Mouse (Mus musculus) hindbrain, embryonic 11.5 days (tissue): ENCODE data around the gene Lix1l. TPM values are rescaled to one million over a fixed set of nuclear protein-coding genes. Genes with fewer than 3 reads are reported as not detected.

Experiments used
- ATAC-seq: fragments of 200-750 bp; cut with Nextera tagmentation; 2 replicates; pipeline ENCODE4 v1.8.0; 2017; ENCODE audit warnings: mild to moderate bottlenecking, moderate TSS enrichment, moderate library complexity; ENCODE audit not compliant: low FRiP score
- DNase-seq: peaks from one replicate; pipeline ENCODE4 v3.0.0-alpha.2; 2015; ENCODE audit warnings: low spot score
- H3K27ac ChIP-seq: fragments of 300-500 bp; sonication (generic); 2 replicates; pipeline ENCODE4 v1.5.1; 2014; ENCODE audit warnings: mild to moderate bottlenecking, low read depth, low read length
- H3K27me3 ChIP-seq: fragments of 300-500 bp; sonication (generic); 2 replicates; pipeline ENCODE4 v1.6.1; 2014; ENCODE audit warnings: mild to moderate bottlenecking, low read length, moderate library complexity, mixed read lengths; ENCODE audit not compliant: control insufficient read depth, insufficient read depth
- H3K36me3 ChIP-seq: fragments of 300-500 bp; sonication (generic); 2 replicates; pipeline ENCODE4 v1.6.1; 2014; ENCODE audit warnings: mild to moderate bottlenecking, low read length, moderate library complexity, mixed read lengths; ENCODE audit not compliant: control insufficient read depth, insufficient read depth
- H3K4me1 ChIP-seq: fragments of 300-500 bp; sonication (generic); replicated peaks from 2 replicates; pipeline ENCODE4 v1.6.1; 2014; ENCODE audit warnings: low read length, mixed read lengths; ENCODE audit not compliant: control insufficient read depth, insufficient read depth
- H3K4me2 ChIP-seq: fragments of 300-500 bp; sonication (generic); replicated peaks from 2 replicates; pipeline ENCODE4 v1.6.1; 2014; ENCODE audit warnings: mild to moderate bottlenecking, low read depth, low read length
- H3K4me3 ChIP-seq: fragments of 300-500 bp; sonication (generic); 2 replicates; pipeline ENCODE4 v1.5.1; 2014; ENCODE audit warnings: low read depth, low read length
- H3K9ac ChIP-seq: fragments of 300-500 bp; sonication (generic); 2 replicates; pipeline ENCODE4 v1.6.1; 2014; ENCODE audit warnings: low read depth, low read length
- H3K9me3 ChIP-seq: fragments of 300-500 bp; sonication (generic); 2 replicates; pipeline ENCODE4 v1.6.1; 2016; ENCODE audit warnings: low read length; ENCODE audit not compliant: control insufficient read depth
- WGBS: fragments of 180-500 bp; shearing (Covaris S2); extraction: QIAGEN DNeasy Blood & Tissue Kit; methylation state at CpG from one replicate; pipeline ENCODE4 v1.1.7; 2014; 5-methylcytosine and 5-hydroxymethylcytosine counted together
- polyA plus RNA-seq: library from polyadenylated mRNA; unstranded; fragments of >200 nt; fragmentation: Nextera tagmentation; extraction: Ambion mirVana; gene quantifications from 2 replicates; pipeline ENCODE4 v1.2.1, GENCODE M21; 2014

Gene Lix1l
- 7.1 and 7.8 TPM in 2 replicates for polyA plus RNA-seq

- Histone ChIP-seq H3K9me3 (no peaks in the 10 kb centered on the region), H3K4me2 (peak within 1 kb of the TSS; percentile 61), H3K27me3 (peaks cover 14% of the 10 kb centered on the region; the same call in 1 of the 2 replicates), H3K36me3 (no peaks in the 10 kb centered on the region), H3K27ac (peak within 1 kb of the TSS; percentile 97), H3K4me1 (peaks cover 19% of the 10 kb centered on the region), H3K9ac (peak within 1 kb of the TSS; percentile 78), H3K4me3 (peak within 1 kb of the TSS; percentile 87)
- DNase-seq (peak; percentile 94), ATAC-seq (peak; percentile 93)
- WGBS: 2% methylated on average over 25 of the region's 27 CpGs
These were observed at the start of gene Lix1l for GRCm38 (mm10) chr3:96600639-96601250. Lix1l (plus strand) TSS chr3:96601149.

GRCm38 (mm10) chr3:96551203-96551602 is 49.7 kb upstream of the Lix1l start:
- DNase-seq: peak; percentile 46
- WGBS: 25% methylated on average over 8 of the region's 8 CpGs
- H3K9me3 ChIP-seq: no peaks in the 10 kb centered on the region
- no peaks in the 10 kb centered on the region for H3K36me3 ChIP-seq
- no peak overlapping the region for H3K4me3 ChIP-seq
- H3K4me1 ChIP-seq: no peaks in the 10 kb centered on the region
- peaks cover 2% of the 10 kb centered on the region; the same call in 1 of the 2 replicates for H3K27me3 ChIP-seq
- ATAC-seq: no peak
- H3K4me2 ChIP-seq: no peak overlapping the region
- no peak overlapping the region for H3K27ac ChIP-seq
- H3K9ac ChIP-seq: no peak overlapping the region

DNA sequence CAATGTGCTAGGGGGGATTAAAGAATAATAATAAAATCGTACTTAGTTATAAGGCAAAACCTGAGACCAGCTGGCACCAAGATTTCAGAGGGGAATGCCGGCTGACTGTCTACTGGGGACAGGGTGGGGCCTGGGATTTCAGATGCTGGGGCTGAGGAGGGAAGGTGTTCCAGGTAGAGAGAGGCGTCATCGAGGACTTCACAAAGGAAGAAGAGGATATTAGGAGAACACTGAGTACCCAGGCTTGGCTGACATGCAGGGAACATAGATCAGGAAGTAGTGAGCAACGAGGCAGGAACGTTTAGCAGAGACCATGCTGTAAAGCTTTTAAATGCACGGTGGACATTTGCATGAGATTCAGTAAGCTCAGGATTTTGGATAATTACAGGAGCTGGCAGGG is 49.1 kb upstream of the Lix1l start:
- H3K4me2 ChIP-seq: no peak overlapping the region
- no peaks in the 10 kb centered on the region for H3K9me3 ChIP-seq
- H3K4me1 ChIP-seq: no peaks in the 10 kb centered on the region
- H3K27ac ChIP-seq: no peak overlapping the region
- ATAC-seq (no peak), DNase-seq (no peak)
- WGBS: 76% methylated on average over 7 of the region's 7 CpGs
- H3K27me3 ChIP-seq: peaks cover 2% of the 10 kb centered on the region; the same call in 1 of the 2 replicates
- H3K36me3 ChIP-seq: no peaks in the 10 kb centered on the region
- no peak overlapping the region for H3K4me3 ChIP-seq
- H3K9ac ChIP-seq: no peak overlapping the region

DNA sequence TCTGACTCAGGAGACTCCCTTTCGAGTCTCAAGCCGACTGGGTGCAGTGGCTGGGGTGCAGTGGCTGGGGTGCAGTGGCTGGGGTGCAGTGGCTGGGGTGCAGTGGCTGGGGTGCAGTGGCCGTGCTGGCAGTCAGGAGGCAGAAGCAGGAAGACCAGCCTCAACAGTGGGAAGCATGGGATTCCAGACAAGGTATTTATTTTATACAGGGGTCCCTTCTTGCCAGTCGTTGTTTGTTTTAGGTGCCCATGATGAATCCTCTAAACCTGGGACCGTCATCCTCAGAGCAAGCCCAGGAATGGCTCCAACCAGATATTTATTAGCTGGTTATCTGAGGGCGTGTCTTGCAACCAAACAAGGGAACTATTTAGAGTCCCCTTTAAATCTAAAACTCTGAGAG is 47.3 kb upstream of the Lix1l start:
- no peak for DNase-seq
- 79% methylated on average over 6 of the region's 6 CpGs for WGBS

GRCm38 (mm10) chr3:96554251-96554650 is 46.7 kb upstream of the Lix1l start:
- Histone ChIP-seq H3K27ac (no peak overlapping the region), H3K4me2 (no peak overlapping the region), H3K9ac (no peak overlapping the region), H3K9me3 (no peaks in the 10 kb centered on the region), H3K4me1 (no peaks in the 10 kb centered on the region), H3K4me3 (no peak overlapping the region), H3K36me3 (no peaks in the 10 kb centered on the region), H3K27me3 (no peaks in the 10 kb centered on the region)
- ATAC-seq (no peak), DNase-seq (no peak)
- 80% methylated on average over 6 of the region's 6 CpGs for WGBS

More for the DNA sequence above, 47.3 kb upstream of the Lix1l start:
- Histone ChIP-seq H3K36me3 (no peaks in the 10 kb centered on the region), H3K9me3 (no peaks in the 10 kb centered on the region), H3K27ac (no peak overlapping the region), H3K4me2 (no peak overlapping the region), H3K27me3 (no peaks in the 10 kb centered on the region), H3K4me3 (no peak overlapping the region), H3K4me1 (no peaks in the 10 kb centered on the region), H3K9ac (no peak overlapping the region)
- no peak for ATAC-seq

DNA sequence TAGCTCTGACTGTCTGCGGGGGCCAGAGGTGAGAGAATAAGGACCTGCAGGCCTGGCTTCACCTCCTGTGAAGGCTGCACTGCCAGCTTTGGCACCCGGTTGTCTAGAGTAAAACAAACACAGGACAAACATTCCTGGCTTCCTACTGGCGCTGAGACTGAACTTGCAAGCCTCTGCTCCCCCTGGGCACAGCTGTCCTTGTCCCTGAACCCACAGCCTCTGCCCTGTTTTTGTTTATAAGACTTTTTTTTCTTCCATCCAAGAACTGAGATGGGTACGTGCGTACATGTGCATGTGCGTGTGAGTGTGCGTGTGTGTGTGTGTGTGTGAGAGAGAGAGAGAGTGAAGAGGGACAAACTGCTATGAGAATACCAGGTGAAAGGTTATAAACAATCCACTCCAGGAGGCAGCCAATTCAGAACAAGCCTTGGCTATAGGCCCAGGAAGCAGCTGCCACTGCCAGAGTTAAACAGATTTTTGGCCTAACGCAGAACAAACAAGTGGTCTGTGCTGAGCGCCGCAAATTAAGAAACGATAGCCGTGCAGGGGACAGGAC is 45.8 kb upstream of the Lix1l start:
- 60% methylated on average over 12 of the region's 12 CpGs for WGBS
- no peaks in the 10 kb centered on the region for H3K27me3 ChIP-seq
- H3K4me3 ChIP-seq: no peak overlapping the region
- H3K4me1 ChIP-seq: no peaks in the 10 kb centered on the region; the same call in 1 of the 2 replicates
- no peaks in the 10 kb centered on the region for H3K36me3 ChIP-seq
- no peaks in the 10 kb centered on the region for H3K9me3 ChIP-seq
- no peak overlapping the region for H3K4me2 ChIP-seq
- DNase-seq (no peak), ATAC-seq (no peak)
- H3K9ac ChIP-seq: no peak overlapping the region
- no peak overlapping the region for H3K27ac ChIP-seq

- 87% methylated on average over 15 of the region's 15 CpGs for whole genome bisulfite sequencing
- DNase-seq (no peak), ATAC-seq (no peak)
- no peaks in the 10 kb centered on the region for H3K36me3 ChIP-seq
- no peak overlapping the region for H3K4me3 ChIP-seq
- H3K9me3 ChIP-seq: no peaks in the 10 kb centered on the region
- H3K27ac ChIP-seq: no peak overlapping the region
- no peaks in the 10 kb centered on the region; the same call in 1 of the 2 replicates for H3K4me1 ChIP-seq
- no peak overlapping the region for H3K9ac ChIP-seq
- no peak overlapping the region for H3K4me2 ChIP-seq
- H3K27me3 ChIP-seq: no peaks in the 10 kb centered on the region
These were observed 44.8 kb upstream of the Lix1l start for GRCm38 (mm10) chr3:96555999-96556614.

DNA sequence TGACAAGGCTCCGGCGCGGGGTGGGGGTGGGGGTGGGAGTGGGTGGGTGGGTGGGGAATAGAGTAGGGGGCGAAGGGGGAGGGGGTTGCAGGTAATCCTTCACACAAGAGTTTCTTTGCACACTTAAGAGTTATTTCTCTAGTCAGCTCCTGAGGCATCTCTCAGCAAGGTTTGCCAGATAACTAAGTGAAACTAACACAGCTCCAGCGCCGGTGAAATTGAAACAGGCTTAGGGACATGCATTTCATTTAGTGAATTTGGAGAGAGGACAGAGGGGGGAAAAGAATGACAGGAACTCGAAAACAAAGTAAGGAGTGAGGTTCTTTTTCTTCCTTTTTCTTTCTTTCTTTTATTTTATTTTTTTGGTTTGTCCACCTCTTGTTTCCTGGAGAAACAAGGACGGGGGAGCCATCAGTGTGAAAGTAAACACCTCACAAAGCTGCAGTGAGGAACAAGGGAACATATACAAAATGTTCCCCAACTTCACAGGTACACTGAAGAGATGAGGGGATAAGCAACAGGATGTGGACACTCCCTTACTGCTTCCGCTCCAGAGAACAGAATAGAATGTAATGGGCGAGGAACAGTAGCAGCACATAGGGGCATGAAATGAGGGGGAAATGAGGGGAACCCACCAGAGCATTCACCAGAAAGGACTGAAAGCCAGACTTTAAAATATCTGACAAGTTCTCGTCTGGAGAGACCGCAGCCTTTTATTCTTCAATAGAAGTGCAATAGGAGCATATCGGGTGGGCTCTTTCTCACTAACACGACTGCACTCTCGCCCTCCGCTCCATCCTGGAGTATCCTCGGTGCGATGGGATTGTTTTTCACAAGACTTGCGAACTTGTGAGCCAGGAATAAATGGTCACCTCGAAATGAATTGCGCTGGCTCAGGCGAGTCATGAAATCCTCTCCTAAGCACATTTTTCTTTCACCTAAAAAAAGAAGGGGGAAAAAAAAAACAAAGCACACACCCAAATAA is 44.0 kb upstream of the Lix1l start:
- peak overlapping the region; percentile 75 for H3K4me3 ChIP-seq
- no peaks in the 10 kb centered on the region for H3K27me3 ChIP-seq
- no peaks in the 10 kb centered on the region for H3K9me3 ChIP-seq
- no peaks in the 10 kb centered on the region for H3K36me3 ChIP-seq
- DNase-seq: peak; percentile 53
- ATAC-seq: no peak
- peak overlapping the region; percentile 57 for H3K9ac ChIP-seq
- H3K27ac ChIP-seq: peak overlapping the region; percentile 2; the same call in 1 of the 2 replicates
- H3K4me2 ChIP-seq: peak overlapping the region; percentile 65
- H3K4me1 ChIP-seq: no peaks in the 10 kb centered on the region; the same call in 1 of the 2 replicates
- 12% methylated on average over 22 of the region's 22 CpGs for WGBS
